10 mouse cellular contexts compared by ENCODE assay signal in genomic region chr5:128491155-128491554, GRCm38 (mm10). TPM values are rescaled to one million over a fixed set of nuclear protein-coding genes. Genes with fewer than 3 reads are reported as not detected.
DNase-seq lines count a peak whose midpoint lies in the region; ATAC-seq and TF ChIP-seq lines count a peak whose summit lies in the region.
"Had no signal": no experiment of that assay in that cellular context is flagged by ENCODE, and none has a peak within 500 bp of the region (broad histone marks: within the 10 kb centered on the region; RNA-seq: fewer than 3 reads in every experiment).

No protein-coding gene starts in this region.

- no peak overlapping the region for H3K4me2 ChIP-seq in heart, postnatal 0 days (ENCODE audit: low read depth, low read length)
- H3K4me2 ChIP-seq in midbrain, embryonic 13.5 days (replicated peaks): no peak overlapping the region
- H3K4me2 ChIP-seq: heart, embryonic 12.5 days had no signal

- TF ChIP-seq CTCF in heart, postnatal 0 days (IDR thresholded peaks at IDR 0.05; ENCODE audit: low read depth): peak; percentile 11; the same call in 1 of the 2 replicates

- H3K4me1 ChIP-seq in heart, postnatal 0 days (ENCODE audit: control insufficient read depth, insufficient read depth): no peaks in the 10 kb centered on the region
- H3K4me1 ChIP-seq in midbrain, embryonic 10.5 days: no peaks in the 10 kb centered on the region
- no peaks in the 10 kb centered on the region for H3K4me1 ChIP-seq in midbrain, embryonic 13.5 days (replicated peaks)
- H3K4me1 ChIP-seq: heart, embryonic 12.5 days had no signal

- no peak overlapping the region for H3K9ac ChIP-seq in heart, postnatal 0 days (replicated peaks; ENCODE audit: low read depth, low read length)
- no peak overlapping the region for H3K9ac ChIP-seq in midbrain, embryonic 13.5 days (replicated peaks)
- H3K9ac ChIP-seq: heart, embryonic 12.5 days had no signal

- DNase-seq in heart, postnatal 0 days (ENCODE audit: low spot score): no peak
- DNase-seq in heart, postnatal 36 days: no peak
- DNase-seq in midbrain, embryonic 10.5 days (ENCODE audit: low spot score): peak; percentile 31
- peak; percentile 44 for DNase-seq in brain, adult 2 months (ENCODE audit: low read depth, low spot score)
- DNase-seq in lung, postnatal 36 days: peak; percentile 9
- DNase-seq in c-Kit-positive CD71-positive TER-119-positive erythroid progenitor cells, embryonic 14.5 days (ENCODE audit: low spot score): no peak
- DNase-seq in spleen, adult 18-20 months: no peak

- no peak overlapping the region for H3K27ac ChIP-seq in heart, postnatal 0 days (ENCODE audit: low read depth)
- no peak overlapping the region for H3K27ac ChIP-seq in midbrain, embryonic 10.5 days (replicated peaks)
- no peak overlapping the region for H3K27ac ChIP-seq in midbrain, embryonic 13.5 days

- no peaks in the 10 kb centered on the region for H3K36me3 ChIP-seq in heart, postnatal 0 days (replicated peaks; ENCODE audit: control insufficient read depth, insufficient read depth, low read length)
- no peaks in the 10 kb centered on the region for H3K36me3 ChIP-seq in midbrain, embryonic 10.5 days
- H3K36me3 ChIP-seq in midbrain, embryonic 13.5 days: no peaks in the 10 kb centered on the region
- H3K36me3 ChIP-seq: heart, embryonic 12.5 days had no signal

- intact Hi-C loops in heart, postnatal 36 days (cut with DNase I): no loop called here

- H3K9me3 ChIP-seq in heart, postnatal 0 days (replicated peaks; ENCODE audit: control insufficient read depth, low read length): peaks cover 16% of the 10 kb centered on the region; the same call in 1 of the 2 replicates
- H3K9me3 ChIP-seq in midbrain, embryonic 10.5 days (replicated peaks): peaks cover 5% of the 10 kb centered on the region; the same call in 1 of the 2 replicates
- H3K9me3 ChIP-seq in midbrain, embryonic 13.5 days: no peaks in the 10 kb centered on the region

- ATAC-seq in heart, postnatal 0 days (ENCODE audit: insufficient read depth, low read depth): no peak
- no peak for ATAC-seq in midbrain, embryonic 13.5 days

- H3K4me3 ChIP-seq in heart, postnatal 0 days (ENCODE audit: low read depth, low read length): no peak overlapping the region
- H3K4me3 ChIP-seq in midbrain, embryonic 10.5 days: no peak overlapping the region
- no peak overlapping the region for H3K4me3 ChIP-seq in midbrain, embryonic 13.5 days (replicated peaks)
- H3K4me3 ChIP-seq: heart, embryonic 12.5 days had no signal

- no peak for TF ChIP-seq EP300 in heart, postnatal 0 days (IDR thresholded peaks at IDR 0.05; ENCODE audit: low read depth)

- no peaks in the 10 kb centered on the region for H3K27me3 ChIP-seq in heart, postnatal 0 days (ENCODE audit: control insufficient read depth, insufficient read depth, low read length)
- no peaks in the 10 kb centered on the region for H3K27me3 ChIP-seq in midbrain, embryonic 10.5 days (ENCODE audit: low read depth, poor library complexity, severe bottlenecking)
- no peaks in the 10 kb centered on the region for H3K27me3 ChIP-seq in midbrain, embryonic 13.5 days
- H3K27me3 ChIP-seq: heart, embryonic 12.5 days had no signal

- 31% methylated on average over 9 of the region's 9 CpGs for WGBS in heart, postnatal 0 days
- WGBS in midbrain, embryonic 10.5 days: 37% methylated on average over 9 of the region's 9 CpGs
- 34% methylated on average over 9 of the region's 9 CpGs for WGBS in midbrain, embryonic 13.5 days

RNA-seq across cellular contexts. Expression of gene Tmem132d, which starts 58.3 kb away (rescaled TPM):
- not detected in 2 replicates for total RNA-seq in heart, postnatal 0 days (2014; rRNA removed; ENCODE audit: low replicate concordance)
- polyA plus RNA-seq in heart, postnatal 0 days (2015; fragmentation: Nextera tagmentation; extraction: Ambion mirVana): 0.04 and 0.05 TPM in 2 replicates
- under 1 TPM; 0.03 to 0.08 TPM for total RNA-seq in heart, postnatal 36 days (2021)
- 0.28 and 0.37 TPM in 2 replicates for polyA plus RNA-seq in midbrain, embryonic 10.5 days (2016; fragmentation: Nextera tagmentation; extraction: Ambion mirVana)
- 1.2 and 1.3 TPM in 2 replicates for polyA plus RNA-seq in midbrain, embryonic 13.5 days (2015; fragmentation: Nextera tagmentation; extraction: Ambion mirVana)
- total RNA-seq: common myeloid progenitor, adult 5-6 weeks had no signal

Comparison
In these comparisons a context has a peak if more than half of its experiments do, and no peak if none do; other contexts are left out.
1. DNase-seq: peak in midbrain, embryonic 10.5 days (single experiment), brain, adult 2 months (single experiment) and lung, postnatal 36 days (single experiment); none in heart, postnatal 0 days (single experiment), heart, postnatal 36 days (0 of 2), c-Kit-positive CD71-positive TER-119-positive erythroid progenitor cells, embryonic 14.5 days (single experiment) and spleen, adult 18-20 months (0 of 2).